ENCODE assay signal across 8 mouse cellular contexts in genomic region chr11:102230006-102230741, GRCm38 (mm10). TPM values are rescaled to one million over a fixed set of nuclear protein-coding genes. Genes with fewer than 3 reads are reported as not detected.
DNase-seq lines count a peak whose midpoint lies in the region; ATAC-seq and TF ChIP-seq lines count a peak whose summit lies in the region.

Hdac5 (minus strand) TSS chr11:102230166.

- TF ChIP-seq EP300 in lung, postnatal 0 days (IDR thresholded peaks at IDR 0.05), result 0 out of 2 replicates have a peak, but pooled peaks have one; percentile 21

- peaks cover 52% of the 10 kb centered on the region for H3K4me1 ChIP-seq in hindbrain, embryonic 10.5 days (replicated peaks)
- H3K4me1 ChIP-seq in lung, postnatal 0 days (ENCODE audit: insufficient read depth, low read depth, low read length), result peaks cover 27% of the 10 kb centered on the region

- H3K27ac ChIP-seq in hindbrain, embryonic 10.5 days, result peak within 1 kb of the TSS; percentile 95
- H3K27ac ChIP-seq in lung, postnatal 0 days (ENCODE audit: low read length), result peak within 1 kb of the TSS; percentile 86

- H3K9me3 ChIP-seq in hindbrain, embryonic 10.5 days, result no peaks in the 10 kb centered on the region
- no peaks in the 10 kb centered on the region for H3K9me3 ChIP-seq in lung, postnatal 0 days (ENCODE audit: low read length)

- WGBS in hindbrain, embryonic 10.5 days, result under 1% methylated on average over 49 of the region's 49 CpGs
- WGBS in lung, postnatal 0 days, result 1% methylated on average over 36 of the region's 49 CpGs

- peak within 1 kb of the TSS; percentile 92 for H3K4me3 ChIP-seq in hindbrain, embryonic 10.5 days
- H3K4me3 ChIP-seq in lung, postnatal 0 days (ENCODE audit: low read depth, low read length), result peak within 1 kb of the TSS; percentile 99

- no peaks in the 10 kb centered on the region for H3K36me3 ChIP-seq in hindbrain, embryonic 10.5 days
- no peaks in the 10 kb centered on the region for H3K36me3 ChIP-seq in lung, postnatal 0 days (ENCODE audit: insufficient read depth, low read length)

- H3K9ac ChIP-seq in lung, postnatal 0 days (replicated peaks; ENCODE audit: low read depth), result peak within 1 kb of the TSS; percentile 79

- peak; percentile 24; the same call in 1 of the 2 replicates for TF ChIP-seq CTCF in lung, postnatal 0 days (IDR thresholded peaks at IDR 0.05)

- peaks cover 24% of the 10 kb centered on the region for H3K27me3 ChIP-seq in hindbrain, embryonic 10.5 days (ENCODE audit: insufficient read depth, poor library complexity, severe bottlenecking)
- no peaks in the 10 kb centered on the region for H3K27me3 ChIP-seq in lung, postnatal 0 days (replicated peaks; ENCODE audit: insufficient read depth, low read length)

- peak; percentile 97 for DNase-seq in MN1 (ENCODE audit: low spot score)
- DNase-seq in cerebellum, adult 9-10 months, result peak; percentile 99
- peak; percentile 97 for DNase-seq in hindbrain, embryonic 10.5 days (ENCODE audit: low spot score)
- DNase-seq in layer of hippocampus, adult 9-11 months, result peak; percentile 98
- peak; percentile 99 for DNase-seq in lung, postnatal 0 days (ENCODE audit: low spot score)
- DNase-seq in ovary, postnatal 14 days (ENCODE audit: low spot score), result peak; percentile 93
- DNase-seq in thymus, postnatal 14 days, result peak; percentile 98

- peak within 1 kb of the TSS; percentile 89 for H3K4me2 ChIP-seq in lung, postnatal 0 days (replicated peaks; ENCODE audit: low read depth, low read length)

- peak; percentile 76 for ATAC-seq in frontal cortex, adult (ENCODE audit: low TSS enrichment)
- peak; percentile 85 for ATAC-seq in lung, postnatal 0 days

RNA-seq across cellular contexts. Expression of gene Hdac5, which starts in this region (rescaled TPM):
- 70.3 and 101 TPM in 2 replicates for polyA plus RNA-seq in hindbrain, embryonic 10.5 days (2016; fragmentation: Nextera tagmentation; extraction: Ambion mirVana)
- polyA plus RNA-seq in lung, postnatal 0 days (2015; fragmentation: Nextera tagmentation; extraction: Ambion mirVana), result 65.6 and 79.0 TPM in 2 replicates

Comparison
In these comparisons a context has a peak if more than half of its experiments do, and no peak if none do; other contexts are left out.
1. Peak in every context shown above with its lines: DNase-seq, ATAC-seq, H3K4me3 ChIP-seq and H3K27ac ChIP-seq.